Mouse (Mus musculus) ZHBTc4 (cell line): ENCODE data around the gene Slc25a13.

ENCODE experiments used
- DNase-seq: peaks from one replicate; pipeline ENCODE4 v3.0.0-alpha.2; 2011; ENCODE audit warnings: low read depth, low spot score

The Slc25a13 gene

DNA sequence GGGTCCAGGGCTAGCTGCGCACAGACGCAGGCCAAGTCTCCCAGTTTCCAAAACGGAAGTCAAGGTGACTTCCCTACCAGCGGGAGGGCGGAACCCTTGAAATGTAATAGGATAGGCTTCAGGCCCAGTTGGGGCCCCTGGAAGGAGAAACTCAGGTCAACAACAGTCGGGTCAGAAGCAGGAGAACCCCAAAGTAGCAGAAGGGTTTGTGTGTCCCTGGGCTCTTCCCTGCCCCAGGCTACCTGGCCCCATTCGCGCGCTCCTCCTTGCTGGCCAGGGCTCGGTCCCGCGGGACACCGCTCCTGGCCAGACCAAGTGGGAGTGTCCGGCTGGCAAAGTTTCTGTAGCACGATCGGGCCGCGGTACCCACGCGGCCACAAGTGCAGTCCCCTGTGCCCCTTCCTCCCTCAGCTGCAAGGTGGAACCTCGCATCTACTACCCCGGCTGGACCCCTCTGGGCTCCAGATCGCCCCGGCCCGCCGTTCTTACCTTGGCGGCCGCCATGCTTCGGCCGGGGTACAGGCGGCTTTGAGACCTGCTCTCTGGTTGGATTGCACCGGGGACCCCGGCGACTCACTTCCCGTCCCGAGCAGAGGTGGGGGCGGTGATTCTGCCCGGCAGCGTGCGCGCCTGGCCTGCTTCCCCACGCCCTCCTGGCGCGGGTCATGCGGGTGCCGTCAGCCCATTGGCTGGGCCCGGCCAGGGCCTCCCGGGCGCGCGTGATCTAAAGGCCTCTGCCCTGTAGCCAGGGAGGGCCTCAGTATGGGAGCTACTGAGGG, at the start of gene Slc25a13:
Gene Slc25a13 (minus strand): TSS at position 667 of the 779 bp plus-strand sequence.
- peak; percentile 87 for DNase-seq

GRCm38 (mm10) chr6:6265761-6266160, 48.8 kb upstream of the Slc25a13 start:
- no peak for DNase-seq

- no peak for DNase-seq
Observed at GRCm38 (mm10) chr6:6263293-6263911, 46.4 kb upstream of the Slc25a13 start.

DNA sequence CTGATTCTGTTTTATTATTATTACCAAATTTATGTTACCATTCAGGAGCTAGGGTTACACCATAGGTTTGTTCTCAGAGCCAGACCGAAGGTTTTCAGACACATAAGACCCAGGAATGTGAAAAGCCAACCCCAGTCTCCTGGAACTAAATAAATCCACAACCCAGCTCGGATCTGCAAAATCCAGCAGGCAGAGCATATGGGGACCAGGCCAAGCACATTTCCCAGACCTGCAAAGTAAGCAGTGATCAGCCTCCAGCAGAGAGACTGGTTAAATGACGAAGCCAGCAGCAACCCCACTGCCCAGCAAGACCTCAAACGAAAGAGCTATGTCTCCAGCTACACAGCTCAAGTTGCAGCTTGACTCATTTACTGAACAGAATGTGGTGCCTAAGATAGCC, 43.9 kb upstream of the Slc25a13 start:
- DNase-seq, result no peak

DNA sequence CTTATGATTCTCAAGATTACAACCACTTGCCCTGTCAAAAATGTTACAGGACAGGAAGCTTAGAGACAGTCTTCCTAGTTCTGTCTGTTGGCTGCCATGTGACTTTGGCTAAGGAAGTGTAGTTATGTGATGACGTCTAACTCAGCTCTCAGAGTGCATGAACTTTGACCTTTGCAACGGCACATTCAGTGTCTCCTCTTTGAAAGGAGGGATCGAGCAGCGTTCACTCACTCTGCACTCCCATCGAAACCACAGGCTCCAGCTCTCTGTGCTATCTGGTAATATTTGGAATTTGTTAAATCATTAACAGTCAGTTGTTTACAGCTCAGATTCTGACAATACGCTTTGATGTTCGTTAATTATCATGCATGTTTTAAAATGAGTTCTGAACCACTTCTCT, 31.5 kb upstream of the Slc25a13 start:
- DNase-seq, result peak; percentile 21

- DNase-seq, result no peak
Observed at GRCm38 (mm10) chr6:6243828-6244227, 26.9 kb upstream of the Slc25a13 start.

GRCm38 (mm10) chr6:6242114-6242513, 25.1 kb upstream of the Slc25a13 start:
- DNase-seq, result no peak

- DNase-seq, result no peak
Observed at GRCm38 (mm10) chr6:6236788-6237298, 19.9 kb upstream of the Slc25a13 start.

DNA sequence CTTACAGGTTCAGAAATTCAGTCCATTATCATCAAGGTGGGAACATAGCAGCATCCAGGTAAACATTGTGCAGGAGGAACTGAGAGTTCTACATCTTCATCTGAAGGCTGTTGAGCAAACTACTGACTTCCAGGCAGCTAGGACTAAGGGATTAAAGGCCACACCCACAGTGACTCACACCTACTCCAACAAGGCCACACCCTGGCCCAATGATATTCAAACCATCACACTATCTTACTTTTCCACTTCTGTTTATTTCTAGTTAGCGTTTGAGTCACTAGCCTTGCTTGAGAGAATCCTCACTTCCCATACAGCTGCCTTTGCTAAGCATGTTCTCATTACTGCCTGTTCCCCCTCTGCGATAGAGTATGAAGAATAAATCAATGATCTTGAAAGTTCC, 13.3 kb upstream of the Slc25a13 start:
- no peak for DNase-seq

GRCm38 (mm10) chr6:6222721-6223120, 5.7 kb upstream of the Slc25a13 start:
- no peak for DNase-seq

GRCm38 (mm10) chr6:6220574-6220973, 3.6 kb upstream of the Slc25a13 start:
- no peak for DNase-seq

- DNase-seq, result no peak
Observed at GRCm38 (mm10) chr6:6219661-6220370, 2.8 kb upstream of the Slc25a13 start.

GRCm38 (mm10) chr6:6217286-6217625, 283 bp upstream of the Slc25a13 start:
- DNase-seq, result no peak

- DNase-seq, result no peak
Observed at GRCm38 (mm10) chr6:6216120-6216506, 860 bp downstream of the Slc25a13 start.

GRCm38 (mm10) chr6:6212360-6213310, 4.3 kb downstream of the Slc25a13 start:
- peak; percentile 71 for DNase-seq

DNA sequence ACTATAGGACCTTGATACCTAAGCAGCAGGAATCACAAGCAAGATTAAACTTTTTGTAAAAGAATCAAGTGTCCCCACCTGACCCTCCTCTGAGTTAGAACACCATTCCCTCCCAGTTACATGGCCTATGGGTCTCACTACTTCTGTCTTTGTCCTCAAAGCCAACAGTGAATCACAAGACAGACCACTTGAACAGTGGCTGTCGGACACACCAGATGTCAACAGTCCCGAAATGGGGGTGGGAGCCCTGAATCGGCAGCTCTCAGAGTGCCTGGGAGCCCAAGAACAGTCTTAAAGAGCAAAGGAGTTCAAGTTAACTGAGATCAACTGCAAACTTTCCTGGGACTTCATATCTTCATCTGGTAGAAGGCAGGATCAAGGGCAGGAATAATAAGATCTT, 5.0 kb downstream of the Slc25a13 start:
- DNase-seq, result no peak

GRCm38 (mm10) chr6:6210637-6211036, 6.3 kb downstream of the Slc25a13 start:
- DNase-seq, result no peak

GRCm38 (mm10) chr6:6208351-6209059, 8.5 kb downstream of the Slc25a13 start:
- no peak for DNase-seq

GRCm38 (mm10) chr6:6207836-6208235, 9.1 kb downstream of the Slc25a13 start:
- no peak for DNase-seq

DNA sequence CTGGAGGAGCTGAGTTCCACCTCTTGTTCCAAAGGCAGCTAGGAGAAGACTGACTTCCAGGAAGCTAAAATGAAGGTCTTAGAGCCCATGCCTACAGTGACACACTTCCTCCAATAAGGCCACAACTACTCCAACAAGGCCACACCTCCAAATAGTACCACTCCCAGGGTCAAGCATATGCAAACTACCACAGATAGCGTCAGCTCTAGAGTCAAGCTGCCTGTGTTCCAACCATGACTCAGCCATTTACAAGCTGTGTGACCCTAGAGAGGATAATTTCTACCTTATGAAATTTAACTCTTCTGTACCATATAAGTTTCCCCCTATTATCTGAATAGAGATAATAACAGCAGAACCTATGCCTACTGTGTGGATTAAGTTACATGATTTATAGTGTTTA, 9.6 kb downstream of the Slc25a13 start:
- peak; percentile 79 for DNase-seq
